Mouse (Mus musculus): ENCODE data around the gene Pdzd3. TPM values are rescaled to one million over a fixed set of nuclear protein-coding genes. Genes with fewer than 3 reads are reported as not detected.

Gene Pdzd3
- polyA plus RNA-seq, 1 experiment from 2014 or later = 0.14 TPM

DNA sequence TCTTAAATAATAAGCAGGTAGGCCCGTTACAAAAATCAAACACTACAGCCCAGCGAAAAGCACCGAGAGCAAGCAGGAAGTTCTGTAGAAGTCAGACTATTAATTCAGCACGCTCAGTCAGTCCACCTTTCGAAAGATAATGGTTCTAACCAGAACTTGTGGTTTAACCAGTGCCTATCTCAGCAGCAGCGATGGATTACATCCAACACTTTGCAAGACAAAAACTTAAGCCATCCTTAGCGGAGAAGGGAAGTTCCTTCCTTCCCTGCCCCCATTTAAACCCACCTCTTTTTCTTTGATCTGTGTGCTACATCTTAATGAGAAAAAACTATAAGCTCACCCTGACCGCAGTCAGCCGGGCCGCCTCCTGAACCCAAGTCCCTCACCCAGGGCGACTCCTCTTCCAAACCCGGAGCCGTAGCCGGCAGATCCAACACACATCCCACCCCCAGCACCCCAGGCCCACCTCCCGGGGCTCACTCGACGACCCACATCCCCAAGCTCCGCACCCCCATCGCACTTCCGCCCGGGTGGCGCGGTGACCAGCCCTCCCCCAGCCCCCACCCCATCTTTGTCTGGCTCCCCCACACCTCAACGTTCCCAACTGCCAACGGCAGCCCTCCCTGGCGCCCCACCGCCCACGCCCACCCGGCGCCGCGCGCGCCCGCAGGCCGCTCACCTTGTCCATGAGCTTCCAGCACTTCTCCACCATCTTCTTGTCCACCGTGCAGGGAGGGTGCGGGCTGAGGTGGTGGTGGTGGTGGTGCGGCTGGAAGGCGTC is 18.1 kb downstream of the Pdzd3 start:
- peak overlapping the region; percentile 61 for H3K4me2 ChIP-seq (replicated peaks)
- peak overlapping the region; percentile 86 for H3K27ac ChIP-seq
- peak overlapping the region; percentile 77 for H3K9ac ChIP-seq
- WGBS = 2% methylated on average over 39 of the region's 40 CpGs
- H3K27me3 ChIP-seq (replicated peaks) = no peaks in the 10 kb centered on the region
- ATAC-seq (ENCODE audit: low FRiP score, low read depth) = peak; percentile 85
- no peaks in the 10 kb centered on the region for H3K36me3 ChIP-seq
- no peaks in the 10 kb centered on the region for H3K9me3 ChIP-seq
- H3K4me1 ChIP-seq = peaks cover 14% of the 10 kb centered on the region
- peak overlapping the region; percentile 65 for H3K4me3 ChIP-seq

DNA sequence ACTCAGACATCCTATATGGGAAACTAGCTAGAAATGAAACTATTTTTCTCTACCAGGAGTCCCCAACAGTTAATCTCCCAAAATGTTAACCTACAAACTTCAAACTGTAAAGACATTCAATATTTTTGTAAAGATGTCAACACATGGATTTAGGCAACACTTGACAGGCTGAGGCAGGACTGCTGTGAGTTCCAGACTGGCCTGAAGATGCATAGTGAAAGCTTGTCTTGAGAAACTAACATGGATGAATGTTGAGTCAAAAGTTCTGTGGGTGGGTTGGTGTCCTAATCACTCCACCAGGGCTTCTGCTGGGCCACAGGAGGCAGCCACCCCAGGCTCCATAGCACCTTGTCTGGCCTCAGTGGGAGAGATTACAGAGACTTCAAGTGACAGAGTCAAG is 19.7 kb downstream of the Pdzd3 start:
- Histone ChIP-seq H3K36me3 (no peaks in the 10 kb centered on the region), H3K4me3 (no peak overlapping the region), H3K27ac (no peak overlapping the region), H3K27me3 (replicated peaks) (no peaks in the 10 kb centered on the region), H3K4me1 (peaks cover 14% of the 10 kb centered on the region), H3K9me3 (no peaks in the 10 kb centered on the region), H3K4me2 (replicated peaks) (peak overlapping the region; percentile 61), H3K9ac (no peak overlapping the region)
- no peak for ATAC-seq (ENCODE audit: low FRiP score, low read depth)

DNA sequence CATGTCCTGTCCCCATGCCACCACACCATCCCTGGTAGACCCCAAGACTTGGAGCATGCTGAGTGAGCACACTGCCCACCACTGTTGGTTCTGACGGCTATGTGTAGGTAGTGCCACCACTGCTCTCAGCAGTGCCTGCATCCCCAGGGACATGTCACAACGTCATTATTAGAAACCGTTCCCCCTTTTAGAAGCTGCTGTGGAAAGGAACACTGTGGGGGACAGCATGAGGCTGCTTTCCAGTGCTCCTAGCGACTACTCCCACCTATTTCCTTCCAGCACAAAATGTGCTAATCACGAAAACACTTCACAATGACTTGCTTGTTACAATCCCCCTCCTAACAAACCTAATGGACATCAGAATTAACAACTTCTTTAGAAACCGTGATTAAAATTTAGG is 25.3 kb downstream of the Pdzd3 start:
- H3K27ac ChIP-seq = no peak overlapping the region
- peaks cover 2% of the 10 kb centered on the region; the same call in 1 of the 2 replicates for H3K9me3 ChIP-seq
- no peak overlapping the region for H3K9ac ChIP-seq
- no peak overlapping the region for H3K4me3 ChIP-seq
- peaks cover 4% of the 10 kb centered on the region; the same call in 1 of the 2 replicates for H3K4me1 ChIP-seq
- H3K36me3 ChIP-seq = no peaks in the 10 kb centered on the region
- ATAC-seq (ENCODE audit: low FRiP score, low read depth) = no peak
- H3K27me3 ChIP-seq (replicated peaks) = no peaks in the 10 kb centered on the region
- WGBS = 77% methylated on average over 6 of the region's 6 CpGs
- no peak overlapping the region for H3K4me2 ChIP-seq (replicated peaks)

DNA sequence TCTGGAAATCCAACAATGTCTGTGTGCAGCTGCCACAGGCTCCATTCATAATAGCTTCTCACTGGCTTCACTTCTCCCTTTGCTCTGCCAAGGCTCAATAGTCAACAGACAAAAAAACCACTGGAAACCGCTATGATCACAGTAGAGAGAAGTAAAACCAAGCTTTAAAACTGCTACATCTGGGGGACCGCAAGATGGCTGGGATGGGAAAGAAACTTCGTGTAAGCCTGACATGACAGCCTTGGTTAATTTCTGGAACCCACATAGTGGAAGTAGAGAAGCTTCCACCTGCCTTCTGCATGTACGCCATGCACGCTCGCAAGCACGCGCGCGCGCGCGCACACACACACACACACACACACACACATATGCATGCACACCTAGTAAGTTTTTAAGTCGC is 37.7 kb downstream of the Pdzd3 start:
- Histone ChIP-seq H3K27ac (no peak overlapping the region), H3K9me3 (0 out of 2 replicates have a peak, but pooled peaks cover 3% of the 10 kb centered on the region), H3K36me3 (no peaks in the 10 kb centered on the region), H3K27me3 (replicated peaks) (no peaks in the 10 kb centered on the region), H3K4me3 (no peak overlapping the region), H3K4me2 (replicated peaks) (no peak overlapping the region), H3K9ac (no peak overlapping the region), H3K4me1 (no peaks in the 10 kb centered on the region)
- 96% methylated on average over 14 of the region's 14 CpGs for WGBS
- no peak for ATAC-seq (ENCODE audit: low FRiP score, low read depth)

DNA sequence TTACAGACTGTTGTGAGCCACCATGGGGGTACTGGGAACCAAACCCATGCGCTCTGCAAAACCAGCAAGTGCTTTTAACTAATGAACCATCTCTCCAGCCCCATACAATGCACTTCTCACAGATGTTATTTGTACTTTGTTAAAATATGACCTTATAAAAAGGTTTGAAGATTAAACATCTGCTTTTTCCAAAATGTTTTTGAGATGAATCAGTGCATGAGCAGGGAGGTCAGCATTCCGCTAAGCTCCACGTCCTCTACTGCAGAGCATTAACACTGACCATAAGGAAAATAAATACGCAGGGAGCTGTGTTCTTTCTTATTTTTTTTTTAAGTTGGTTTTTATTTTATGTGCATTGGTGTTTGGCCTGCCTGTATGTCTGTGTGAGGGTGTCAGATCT is 38.9 kb downstream of the Pdzd3 start:
- H3K9ac ChIP-seq = no peak overlapping the region
- no peaks in the 10 kb centered on the region for H3K36me3 ChIP-seq
- no peaks in the 10 kb centered on the region for H3K27me3 ChIP-seq (replicated peaks)
- no peak overlapping the region for H3K4me3 ChIP-seq
- ATAC-seq (ENCODE audit: low FRiP score, low read depth) = no peak
- WGBS = 93% methylated on average over 4 of the region's 4 CpGs
- H3K4me2 ChIP-seq (replicated peaks) = no peak overlapping the region
- no peak overlapping the region for H3K27ac ChIP-seq
- 0 out of 2 replicates have a peak, but pooled peaks cover 3% of the 10 kb centered on the region for H3K9me3 ChIP-seq
- H3K4me1 ChIP-seq = no peaks in the 10 kb centered on the region

DNA sequence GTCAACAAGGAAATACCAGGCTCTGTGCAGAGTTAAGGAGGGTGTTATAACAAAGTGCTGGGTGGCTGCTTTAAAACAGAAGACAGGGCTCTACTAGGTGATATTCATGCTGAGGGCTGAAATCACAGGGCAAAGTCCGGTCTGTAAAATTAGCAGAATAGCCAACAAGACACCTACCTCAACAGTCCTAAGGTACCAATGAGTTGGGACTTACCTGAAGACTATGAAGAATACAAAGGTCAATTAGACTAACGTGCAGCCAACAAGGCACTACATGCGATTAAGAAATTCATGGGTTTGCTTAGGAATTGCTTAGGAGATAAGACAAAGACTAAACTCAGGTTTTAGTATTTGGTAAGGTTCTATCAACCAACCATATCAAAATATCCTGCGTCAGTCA is 41.9 kb downstream of the Pdzd3 start:
- H3K36me3 ChIP-seq = no peaks in the 10 kb centered on the region
- 95% methylated on average over 4 of the region's 4 CpGs for WGBS
- no peak overlapping the region for H3K27ac ChIP-seq
- no peaks in the 10 kb centered on the region for H3K4me1 ChIP-seq
- H3K9me3 ChIP-seq = 0 out of 2 replicates have a peak, but pooled peaks cover 3% of the 10 kb centered on the region
- ATAC-seq (ENCODE audit: low FRiP score, low read depth) = no peak
- H3K9ac ChIP-seq = no peak overlapping the region
- H3K27me3 ChIP-seq (replicated peaks) = no peaks in the 10 kb centered on the region
- H3K4me2 ChIP-seq (replicated peaks) = no peak overlapping the region
- no peak overlapping the region for H3K4me3 ChIP-seq

DNA sequence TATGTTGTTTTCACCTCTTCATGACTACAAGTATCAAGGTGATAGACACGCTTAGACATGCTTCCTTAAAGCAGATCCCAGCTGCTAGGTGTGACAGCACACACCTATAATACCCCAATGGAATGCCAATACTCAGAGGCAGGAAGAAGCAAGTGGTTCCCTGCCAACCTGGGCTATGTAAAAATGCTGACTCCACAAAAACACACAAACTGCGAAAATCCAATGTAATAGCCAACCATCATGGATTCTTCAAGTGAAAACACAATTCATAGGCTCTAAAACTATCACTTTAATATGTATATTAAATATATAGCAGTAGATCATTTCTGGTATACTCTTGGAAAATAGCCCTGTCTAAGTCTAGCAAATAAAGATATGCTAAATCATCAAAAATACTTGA is 43.4 kb downstream of the Pdzd3 start:
- no peaks in the 10 kb centered on the region for H3K27me3 ChIP-seq (replicated peaks)
- no peaks in the 10 kb centered on the region for H3K36me3 ChIP-seq
- 0 out of 2 replicates have a peak, but pooled peaks cover 2% of the 10 kb centered on the region for H3K9me3 ChIP-seq
- H3K4me1 ChIP-seq = no peaks in the 10 kb centered on the region
- no peak overlapping the region for H3K9ac ChIP-seq
- no peak overlapping the region for H3K4me3 ChIP-seq
- 95% methylated on average over 2 of the region's 2 CpGs for WGBS
- no peak overlapping the region for H3K4me2 ChIP-seq (replicated peaks)
- no peak overlapping the region for H3K27ac ChIP-seq
- no peak for ATAC-seq (ENCODE audit: low FRiP score, low read depth)

DNA sequence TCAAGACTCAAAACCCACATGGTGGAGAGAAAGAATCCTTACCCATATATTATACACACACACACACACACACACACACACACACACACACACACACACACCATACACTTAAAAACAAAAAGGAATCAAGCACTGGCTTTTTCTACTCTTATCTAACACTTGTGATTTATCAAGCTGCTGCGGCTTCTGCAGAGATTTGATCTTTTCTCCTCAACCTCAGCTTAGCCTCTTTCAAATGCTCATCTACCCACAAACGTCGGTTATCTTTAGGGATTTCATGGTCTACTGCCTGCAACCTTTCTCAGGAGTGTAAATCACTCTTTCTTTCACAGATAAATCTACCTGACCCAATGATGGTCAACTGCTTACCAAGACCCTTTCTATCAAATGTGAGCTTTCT is 50.8 kb downstream of the Pdzd3 start:
- H3K4me1 ChIP-seq = no peaks in the 10 kb centered on the region
- no peak overlapping the region for H3K4me2 ChIP-seq (replicated peaks)
- H3K27me3 ChIP-seq (replicated peaks) = no peaks in the 10 kb centered on the region
- no peak overlapping the region for H3K4me3 ChIP-seq
- no peak overlapping the region for H3K27ac ChIP-seq
- 82% methylated on average over 3 of the region's 3 CpGs for WGBS
- peaks cover 26% of the 10 kb centered on the region for H3K36me3 ChIP-seq
- no peak for ATAC-seq (ENCODE audit: low FRiP score, low read depth)
- H3K9me3 ChIP-seq = no peaks in the 10 kb centered on the region
- H3K9ac ChIP-seq = no peak overlapping the region

DNA sequence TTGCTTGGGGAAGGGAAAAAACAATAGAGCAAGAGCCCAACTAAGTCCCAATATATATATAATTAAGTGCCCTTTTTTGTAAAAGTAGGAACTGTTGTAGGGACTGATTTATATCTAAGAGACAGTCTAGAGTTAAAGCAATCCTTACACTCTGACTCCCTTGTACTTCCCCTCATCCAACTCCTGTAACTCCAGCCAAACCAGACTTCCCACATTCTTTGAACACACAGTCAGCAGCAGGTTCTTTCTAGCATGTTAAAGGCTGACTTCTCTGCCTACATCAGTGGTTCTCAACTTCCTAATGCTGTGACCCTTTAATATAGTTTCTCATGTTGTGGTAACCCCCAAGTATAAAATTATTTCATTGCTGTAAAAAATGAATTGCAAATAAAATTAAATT is 51.7 kb downstream of the Pdzd3 start:
- Histone ChIP-seq H3K36me3 (peaks cover 26% of the 10 kb centered on the region), H3K4me1 (no peaks in the 10 kb centered on the region), H3K4me2 (replicated peaks) (no peak overlapping the region), H3K9ac (no peak overlapping the region), H3K27me3 (replicated peaks) (no peaks in the 10 kb centered on the region), H3K9me3 (no peaks in the 10 kb centered on the region), H3K4me3 (no peak overlapping the region), H3K27ac (no peak overlapping the region)
- no peak for ATAC-seq (ENCODE audit: low FRiP score, low read depth)

DNA sequence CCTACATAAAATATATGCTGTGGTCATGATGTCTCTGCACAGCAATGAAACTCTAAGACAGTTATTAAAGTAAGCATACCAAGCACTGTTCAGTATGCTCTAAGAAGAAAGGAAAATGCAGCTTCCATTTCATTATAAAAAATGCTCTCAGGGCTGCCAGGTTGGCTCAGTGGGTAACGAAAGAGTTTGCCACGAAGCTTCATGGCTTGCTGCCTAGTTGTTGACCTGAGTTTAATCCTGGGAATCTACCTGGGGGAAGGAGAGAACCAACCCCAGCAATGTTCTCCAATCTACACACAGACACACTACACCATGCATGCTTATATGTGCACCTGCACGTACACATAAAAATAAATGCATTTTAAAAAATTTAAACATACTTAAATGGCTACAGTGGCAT is 52.1 kb downstream of the Pdzd3 start:
- Histone ChIP-seq H3K9ac (no peak overlapping the region), H3K36me3 (peaks cover 26% of the 10 kb centered on the region), H3K4me3 (no peak overlapping the region), H3K9me3 (no peaks in the 10 kb centered on the region), H3K4me1 (no peaks in the 10 kb centered on the region), H3K27ac (no peak overlapping the region), H3K4me2 (replicated peaks) (no peak overlapping the region), H3K27me3 (replicated peaks) (no peaks in the 10 kb centered on the region)
- ATAC-seq (ENCODE audit: low FRiP score, low read depth) = no peak
- WGBS = 97% methylated on average over 3 of the region's 3 CpGs

Other genes starting within 250 kb of the Pdzd3 start
- 0.33 and 0.91 TPM in 2 replicates for gene Thy1, start 208.1 kb downstream of the Pdzd3 start, polyA plus RNA-seq (2016; fragmentation: Nextera tagmentation; extraction: Ambion mirVana)
- 9.1 and 9.3 TPM in 2 replicates for gene Usp2, start 184.4 kb downstream of the Pdzd3 start, polyA plus RNA-seq (2016; fragmentation: Nextera tagmentation; extraction: Ambion mirVana)
- 0.18 TPM in 1 of 2 replicates, not detected in the other for gene Mfrp, start 149.7 kb downstream of the Pdzd3 start, polyA plus RNA-seq (2016; fragmentation: Nextera tagmentation; extraction: Ambion mirVana)
- 0.43 and 0.74 TPM in 2 replicates for gene C1qtnf5, start 144.2 kb downstream of the Pdzd3 start, polyA plus RNA-seq (2016; fragmentation: Nextera tagmentation; extraction: Ambion mirVana)
- 0.18 and 0.51 TPM in 2 replicates for gene Gm49380, start 138.0 kb downstream of the Pdzd3 start, polyA plus RNA-seq (2016; fragmentation: Nextera tagmentation; extraction: Ambion mirVana)
- gene Rnf26, start 138.0 kb downstream of the Pdzd3 start, polyA plus RNA-seq (2016; fragmentation: Nextera tagmentation; extraction: Ambion mirVana) = 57.4 and 59.2 TPM in 2 replicates
- 19.2 and 19.4 TPM in 2 replicates for gene Mcam, start 117.0 kb downstream of the Pdzd3 start, polyA plus RNA-seq (2016; fragmentation: Nextera tagmentation; extraction: Ambion mirVana)
- gene Cbl, start 17.4 kb downstream of the Pdzd3 start, polyA plus RNA-seq (2016; fragmentation: Nextera tagmentation; extraction: Ambion mirVana) = 22.1 and 25.5 TPM in 2 replicates
- not detected in 2 replicates for gene Ccdc153, start 10.8 kb downstream of the Pdzd3 start, polyA plus RNA-seq (2016; fragmentation: Nextera tagmentation; extraction: Ambion mirVana)
- gene Nlrx1, start 17.1 kb upstream of the Pdzd3 start, polyA plus RNA-seq (2016; fragmentation: Nextera tagmentation; extraction: Ambion mirVana) = 3.7 and 3.8 TPM in 2 replicates
- 12.2 and 13.8 TPM in 2 replicates for gene Abcg4, start 37.1 kb upstream of the Pdzd3 start, polyA plus RNA-seq (2016; fragmentation: Nextera tagmentation; extraction: Ambion mirVana)
- 31.2 and 33.5 TPM in 2 replicates for gene Hinfp, start 54.2 kb upstream of the Pdzd3 start, polyA plus RNA-seq (2016; fragmentation: Nextera tagmentation; extraction: Ambion mirVana)
- 25.3 and 26.9 TPM in 2 replicates for gene C2cd2l, start 68.8 kb upstream of the Pdzd3 start, polyA plus RNA-seq (2016; fragmentation: Nextera tagmentation; extraction: Ambion mirVana)
- gene Dpagt1, start 74.5 kb upstream of the Pdzd3 start, polyA plus RNA-seq (2016; fragmentation: Nextera tagmentation; extraction: Ambion mirVana) = 34.6 and 39.1 TPM in 2 replicates
- 281 and 302 TPM in 2 replicates for gene H2afx, start 83.2 kb upstream of the Pdzd3 start, polyA plus RNA-seq (2016; fragmentation: Nextera tagmentation; extraction: Ambion mirVana)
- 92.8 and 95.0 TPM in 2 replicates for gene Hmbs, start 92.8 kb upstream of the Pdzd3 start, polyA plus RNA-seq (2016; fragmentation: Nextera tagmentation; extraction: Ambion mirVana)
- 36.9 and 37.8 TPM in 2 replicates for gene Vps11, start 110.2 kb upstream of the Pdzd3 start, polyA plus RNA-seq (2016; fragmentation: Nextera tagmentation; extraction: Ambion mirVana)
- gene Hyou1, start 128.0 kb upstream of the Pdzd3 start, polyA plus RNA-seq (2016; fragmentation: Nextera tagmentation; extraction: Ambion mirVana) = 31.0 and 33.0 TPM in 2 replicates
- 44.1 and 45.5 TPM in 2 replicates for gene Slc37a4, start 145.4 kb upstream of the Pdzd3 start, polyA plus RNA-seq (2016; fragmentation: Nextera tagmentation; extraction: Ambion mirVana)
- gene Rps25, start 155.7 kb upstream of the Pdzd3 start, polyA plus RNA-seq (2016; fragmentation: Nextera tagmentation; extraction: Ambion mirVana) = 1,233 and 1,284 TPM in 2 replicates
- 266 and 275 TPM in 2 replicates for gene Trappc4, start 156.1 kb upstream of the Pdzd3 start, polyA plus RNA-seq (2016; fragmentation: Nextera tagmentation; extraction: Ambion mirVana)
- 30.6 and 35.7 TPM in 2 replicates for gene Ccdc84, start 167.1 kb upstream of the Pdzd3 start, polyA plus RNA-seq (2016; fragmentation: Nextera tagmentation; extraction: Ambion mirVana)
- not detected in 2 replicates for gene Foxr1, start 189.7 kb upstream of the Pdzd3 start, polyA plus RNA-seq (2016; fragmentation: Nextera tagmentation; extraction: Ambion mirVana)
- 0.35 TPM in 1 of 2 replicates, not detected in the other for gene Upk2, start 203.5 kb upstream of the Pdzd3 start, polyA plus RNA-seq (2016; fragmentation: Nextera tagmentation; extraction: Ambion mirVana)
- gene Bcl9l, start 231.4 kb upstream of the Pdzd3 start, polyA plus RNA-seq (2016; fragmentation: Nextera tagmentation; extraction: Ambion mirVana) = 9.3 and 10.9 TPM in 2 replicates

Measured in neural tube, embryonic 12.5 days (tissue).